Mouse (Mus musculus): ENCODE data around the gene Srebf2.

Srebf2 gene

DNA sequence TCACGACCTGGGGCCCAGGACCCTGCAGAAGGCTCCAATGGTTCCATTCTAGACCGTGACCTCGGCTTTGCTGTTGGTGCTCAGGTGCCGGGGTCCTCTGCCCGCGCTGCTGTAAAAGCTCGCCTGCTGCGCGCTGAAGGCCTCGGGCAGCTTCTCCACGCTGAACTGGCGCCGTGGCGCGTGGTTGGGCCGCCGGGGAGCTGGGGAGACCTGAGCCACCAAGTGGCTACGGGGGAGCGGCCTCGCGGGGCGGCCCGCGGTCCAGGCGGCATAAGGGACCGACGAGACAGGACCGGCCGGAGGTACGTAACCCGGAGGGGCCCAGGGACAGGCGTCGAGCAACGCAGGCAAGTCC lies 60.1 kb downstream of the Srebf2 start:
- no peak for DNase-seq (ENCODE audit: low spot score)

DNA sequence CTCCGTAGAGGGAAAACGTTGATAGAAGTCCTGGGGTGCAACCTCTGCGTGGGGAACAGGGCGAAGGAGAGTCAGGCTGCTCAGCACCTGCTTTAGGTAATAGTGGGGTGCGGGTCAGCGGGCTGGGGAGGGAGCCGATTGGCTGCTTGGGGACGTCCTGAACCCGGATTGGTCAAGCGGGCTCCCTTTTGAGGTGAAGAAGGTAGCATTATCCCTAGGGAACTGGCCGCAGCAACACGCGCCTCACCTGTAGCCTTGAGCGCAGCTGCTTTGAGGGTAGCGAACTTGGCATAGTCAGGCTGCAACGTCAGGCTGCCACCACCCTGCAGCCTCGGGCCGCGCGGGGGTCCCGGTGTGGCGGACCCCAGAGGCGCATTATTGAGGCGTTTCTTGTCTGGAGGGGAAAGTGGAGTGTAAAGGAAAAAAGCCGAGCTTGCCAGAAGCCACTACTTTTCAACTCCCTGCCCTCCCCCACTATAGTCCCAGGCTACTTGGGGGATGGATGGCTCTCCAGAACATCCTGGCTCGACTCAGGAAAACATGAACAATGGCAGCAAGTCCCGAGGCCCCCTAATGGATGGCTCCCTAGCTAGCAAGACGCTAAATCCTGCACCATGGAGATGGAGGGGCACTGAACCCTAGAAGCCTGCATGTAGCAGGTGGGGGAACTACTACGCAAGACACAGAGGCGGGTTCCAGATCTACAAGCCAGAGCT lies 60.7 kb downstream of the Srebf2 start:
- DNase-seq (ENCODE audit: low spot score): no peak

DNA sequence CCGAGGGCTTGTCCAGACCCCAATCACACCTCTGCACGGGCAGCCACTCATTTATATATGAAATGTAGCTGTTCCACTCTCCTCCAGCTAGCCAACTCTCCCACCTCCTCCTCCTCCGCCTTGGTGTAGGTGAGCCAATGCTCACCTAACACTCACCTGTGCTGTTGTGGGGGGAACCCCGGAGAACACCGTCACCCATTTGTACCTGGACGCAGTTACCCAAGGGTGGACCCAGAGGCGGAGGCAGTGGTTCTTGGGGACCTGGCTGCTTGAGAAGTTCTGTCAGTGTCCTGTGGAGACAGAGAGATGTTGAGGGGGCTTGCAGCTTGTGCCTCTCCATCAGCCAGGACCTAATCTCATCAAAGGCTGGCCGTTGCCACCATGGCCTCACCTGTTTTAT lies 61.3 kb downstream of the Srebf2 start:
- no peak for DNase-seq (ENCODE audit: low spot score)

DNA sequence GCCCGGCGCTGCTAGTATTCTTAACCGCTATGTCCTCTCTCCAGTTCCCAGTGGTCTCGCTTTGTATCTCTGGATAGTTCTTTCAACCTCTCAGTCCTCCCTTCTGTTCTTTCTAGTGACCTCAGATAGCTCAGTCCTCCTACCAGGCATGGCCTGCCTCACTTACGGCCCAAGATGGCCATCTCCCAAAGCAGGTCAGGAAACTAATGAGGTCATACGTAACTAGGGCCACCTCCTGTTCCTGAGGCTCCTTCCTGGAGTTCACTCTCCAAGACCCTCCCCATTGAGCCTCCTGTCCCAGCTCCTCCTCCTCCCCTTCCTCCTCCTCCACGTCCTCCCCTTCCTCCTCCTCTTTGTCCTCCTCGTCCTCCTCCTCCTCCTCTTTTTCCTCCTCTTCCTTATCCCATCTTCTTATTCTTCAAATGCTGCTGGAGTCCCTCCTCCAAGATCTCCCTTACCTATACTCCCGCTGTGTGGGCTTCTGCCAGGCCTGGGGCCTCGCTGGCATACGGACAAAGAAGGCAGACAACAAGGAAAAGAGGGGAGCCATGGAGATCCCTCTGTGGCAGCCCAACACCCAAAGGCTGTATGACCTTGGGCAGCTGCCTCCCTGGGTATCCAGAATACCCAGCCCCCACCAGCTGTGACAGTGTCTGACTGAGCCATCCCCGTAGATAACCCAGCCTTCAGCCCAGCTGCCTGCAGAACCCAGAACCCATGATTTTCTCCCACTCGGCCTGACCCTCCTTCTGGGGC lies 62.5 kb downstream of the Srebf2 start:
- no peak for DNase-seq (ENCODE audit: low spot score)

DNA sequence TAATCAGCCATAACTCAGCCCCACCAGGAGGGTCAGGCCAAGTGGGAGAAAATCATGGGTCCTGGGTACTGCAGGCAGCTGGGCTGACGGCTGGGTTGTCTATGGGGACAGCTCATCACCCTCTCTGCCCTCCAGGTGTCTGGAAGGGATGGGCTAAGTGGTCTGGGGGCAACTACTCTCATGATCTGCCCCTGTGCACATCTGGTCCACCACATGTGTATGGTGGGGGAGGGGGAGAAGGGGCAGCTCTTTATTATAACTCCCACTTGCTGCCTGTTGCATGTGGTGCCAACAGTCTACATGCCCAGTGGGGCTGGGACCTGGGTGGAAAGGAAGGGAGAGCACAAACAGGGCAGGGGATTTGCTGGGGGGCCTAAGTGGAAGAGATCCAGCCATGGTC lies 63.8 kb downstream of the Srebf2 start:
- no peak for DNase-seq (ENCODE audit: low spot score)

DNA sequence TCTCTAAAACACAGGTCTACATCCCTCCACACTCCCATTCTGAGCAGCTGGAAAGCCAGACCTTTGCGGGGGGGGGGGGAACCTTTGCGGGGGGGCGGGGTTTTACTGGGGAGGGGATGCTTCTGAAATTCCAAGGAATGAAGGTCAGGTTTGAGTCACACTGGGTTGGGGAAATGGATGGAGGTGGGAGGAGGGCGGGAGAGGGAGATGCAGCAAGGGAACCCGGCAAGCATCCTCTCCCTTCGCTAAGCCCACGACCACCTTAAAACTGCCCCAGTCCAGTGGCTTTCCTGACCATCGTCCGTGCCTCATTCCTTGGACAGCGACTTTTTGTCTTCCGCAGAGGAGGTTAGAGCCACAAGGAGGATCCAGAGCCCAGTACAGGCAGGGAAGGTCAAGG lies 64.3 kb downstream of the Srebf2 start:
- no peak for DNase-seq (ENCODE audit: low spot score)

DNA sequence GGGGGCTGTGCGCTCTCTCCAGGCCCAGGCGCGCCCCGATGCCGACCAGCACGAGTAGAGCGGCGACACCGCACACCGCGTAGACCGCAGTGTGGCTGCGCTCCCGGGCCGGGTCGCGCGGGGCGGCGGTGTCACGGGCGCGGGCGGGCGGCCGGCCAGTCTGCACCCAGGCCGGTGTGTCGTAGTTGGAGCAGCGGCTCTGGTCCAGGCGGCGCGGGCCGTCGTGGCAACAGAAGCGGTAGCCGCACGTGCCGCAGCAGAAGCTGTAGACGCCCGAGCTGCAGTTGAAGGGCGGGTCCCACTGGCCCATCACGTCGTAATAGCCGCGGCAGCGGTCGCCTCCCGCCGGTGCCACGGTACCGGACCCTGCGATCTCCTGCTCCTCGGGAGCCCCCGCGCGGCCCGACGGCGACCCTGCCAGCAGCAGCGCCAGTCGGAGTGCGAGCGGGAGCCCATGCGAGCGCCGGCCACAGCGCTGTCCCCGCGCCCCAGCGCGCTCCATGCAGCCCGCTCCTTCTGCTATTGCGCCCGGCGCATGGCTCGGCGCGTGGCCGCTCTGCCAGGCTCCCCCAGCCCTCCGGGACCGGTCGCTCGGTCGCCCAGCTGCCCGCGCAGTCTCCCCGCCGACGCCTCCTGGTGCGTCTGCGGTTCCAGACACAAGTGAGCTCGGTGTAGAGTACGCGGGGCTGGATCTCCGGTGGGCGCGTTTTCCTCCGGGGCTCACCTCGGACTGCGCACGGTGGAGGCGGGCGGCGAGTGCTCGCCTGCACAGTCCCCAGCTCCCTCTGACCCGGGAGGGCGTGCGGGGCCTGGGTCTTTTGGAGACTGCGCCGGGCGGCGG lies 65.2 kb downstream of the Srebf2 start:
- no peak for DNase-seq (ENCODE audit: low spot score)

DNA sequence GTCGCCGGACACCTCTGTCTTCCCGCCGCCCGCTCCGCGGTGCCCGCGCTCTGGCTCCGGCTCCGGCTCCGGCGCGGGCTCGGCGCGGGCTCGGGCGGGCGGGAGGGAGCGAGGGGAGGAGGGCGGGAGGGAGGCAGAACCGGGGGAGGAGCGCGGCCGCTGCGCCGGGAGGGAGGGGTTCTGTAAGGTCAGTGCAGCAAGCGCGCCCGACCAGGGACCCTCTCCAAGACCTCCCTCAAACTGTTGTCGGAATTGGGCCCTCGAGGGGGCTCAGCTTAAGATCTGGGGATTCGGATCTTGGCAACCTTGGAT lies 65.7 kb downstream of the Srebf2 start, which contains the start of gene Shisa8:
TSS of gene Shisa8 (minus strand) at position 64 of the 312 bp plus-strand sequence.
- DNase-seq (ENCODE audit: low spot score): peak; percentile 70

DNA sequence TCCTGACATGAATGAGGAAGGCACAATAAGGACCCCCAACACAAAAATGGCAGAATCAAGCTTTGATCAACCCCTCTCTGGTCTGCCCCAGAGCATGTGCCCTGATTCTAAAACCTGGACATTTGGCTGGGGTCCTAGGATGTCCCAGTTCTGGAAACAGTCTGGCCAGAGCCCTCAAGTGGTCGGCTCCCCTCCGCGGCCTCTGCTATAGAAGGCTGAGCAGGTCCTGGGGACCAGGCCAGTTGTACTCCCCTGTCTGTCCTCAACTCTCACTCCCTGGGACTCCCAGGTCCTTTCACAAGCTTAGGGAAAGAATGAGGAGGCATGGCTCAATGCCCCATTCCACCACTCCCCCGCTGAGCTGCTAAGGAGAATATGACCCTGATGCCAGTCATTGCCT lies 66.2 kb downstream of the Srebf2 start:
- peak; percentile 55 for DNase-seq (ENCODE audit: low spot score)

DNA sequence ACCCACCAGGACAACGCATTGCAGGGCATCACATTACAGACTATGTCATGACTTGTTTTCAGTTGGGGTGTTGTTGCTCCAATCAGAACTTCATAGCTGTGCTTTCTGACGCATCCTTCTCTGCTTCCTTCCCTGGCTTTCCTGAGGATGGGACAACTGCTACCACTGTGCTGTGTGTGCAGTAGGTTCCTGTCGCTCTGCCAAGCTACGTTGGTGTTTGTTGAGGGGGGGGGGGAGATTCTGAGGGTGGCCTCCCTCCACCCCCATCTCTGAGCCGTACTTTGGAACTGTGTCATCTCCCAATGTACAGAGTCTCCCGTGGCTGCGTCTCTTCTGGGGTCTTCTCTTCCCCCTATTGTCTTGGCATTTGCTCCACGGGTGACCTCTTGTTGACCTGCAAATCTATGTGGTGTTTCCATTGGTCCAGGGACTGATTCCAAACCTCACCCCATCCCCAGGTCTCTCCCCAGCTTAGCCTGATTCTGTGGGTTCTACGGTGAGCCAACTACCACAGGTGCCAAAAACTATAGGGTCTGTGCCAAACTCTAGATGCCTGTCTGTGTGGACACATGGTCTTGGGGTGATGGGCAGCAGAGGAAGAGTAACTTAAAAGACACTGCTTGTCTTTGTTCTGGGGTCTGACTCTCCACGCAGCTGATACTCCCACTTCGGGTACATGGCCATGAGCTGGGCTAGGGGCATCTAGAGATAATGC lies 68.5 kb downstream of the Srebf2 start:
- no peak for DNase-seq (ENCODE audit: low spot score)

DNA sequence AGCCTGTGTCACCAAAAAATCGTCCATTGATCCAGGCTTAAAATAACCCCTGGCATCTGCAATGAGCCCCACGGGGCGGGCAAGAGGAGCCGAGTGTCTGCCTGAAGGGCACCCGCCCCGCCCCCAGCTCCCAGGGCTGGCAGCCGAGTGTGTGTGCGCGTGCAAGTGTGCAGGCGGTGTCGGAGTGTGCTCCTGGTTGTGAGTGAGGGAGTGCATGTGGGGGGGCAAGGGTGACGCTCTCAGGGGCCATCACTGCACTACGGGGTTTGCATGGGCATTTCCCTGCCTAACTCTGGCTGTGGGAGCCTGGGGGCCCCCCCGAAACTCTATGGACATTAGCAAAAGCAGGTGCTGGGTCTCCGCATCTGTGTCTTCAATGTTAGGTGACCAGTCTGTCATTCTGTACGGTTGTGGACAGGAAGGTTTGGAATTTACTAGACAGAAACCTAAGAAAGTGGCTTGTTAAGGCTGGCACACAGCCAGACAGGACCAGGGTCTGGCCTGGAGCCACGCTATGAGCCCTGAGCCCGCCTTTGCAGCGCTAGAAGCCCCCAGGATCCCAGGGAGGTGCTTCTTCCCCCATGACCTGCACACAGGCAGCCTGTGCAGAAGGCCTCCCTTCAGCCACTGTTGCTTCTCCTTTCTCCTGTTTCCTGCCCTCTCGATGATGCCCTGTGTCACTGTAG lies 69.3 kb downstream of the Srebf2 start:
- DNase-seq (ENCODE audit: low spot score): no peak

DNA sequence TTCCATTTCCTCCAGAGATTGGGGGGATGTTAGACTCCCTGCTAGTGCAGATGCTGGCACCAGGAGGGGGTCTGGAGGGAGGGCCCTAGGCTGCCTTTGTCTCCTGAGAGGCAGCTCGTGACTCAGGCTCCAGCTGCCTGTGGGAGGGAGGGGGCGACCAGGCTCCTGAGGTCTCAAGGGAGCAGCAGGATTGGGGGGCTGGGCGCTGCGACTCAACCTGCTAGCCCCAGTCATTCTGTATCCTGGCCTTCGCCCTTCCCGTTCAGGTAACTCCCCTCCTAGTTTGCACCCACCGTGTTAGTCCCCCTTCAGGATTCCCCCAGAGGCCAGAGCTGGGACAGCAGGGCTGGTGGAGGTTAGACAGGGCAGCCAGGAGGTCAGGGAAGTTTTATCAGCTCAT lies 70.1 kb downstream of the Srebf2 start:
- DNase-seq (ENCODE audit: low spot score): no peak

DNA sequence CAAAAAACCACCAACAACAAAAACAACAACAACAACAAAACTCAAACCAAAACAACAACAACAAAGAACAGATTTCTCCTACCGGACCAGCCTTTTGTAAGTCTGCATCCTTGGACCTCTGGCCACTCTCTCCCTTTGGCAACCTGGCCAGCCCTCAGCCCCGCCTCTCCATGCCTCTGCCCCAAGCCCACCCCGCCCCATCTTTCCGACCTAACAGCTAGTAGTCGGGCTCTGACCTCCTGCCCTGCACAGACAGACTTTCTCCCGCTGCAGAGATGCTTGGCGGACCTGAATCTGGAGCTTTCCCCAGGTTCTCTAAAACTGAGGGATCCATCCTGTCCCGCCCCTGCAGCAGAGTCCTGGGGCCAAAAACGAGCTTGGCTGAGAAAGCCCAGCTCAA lies 71.0 kb downstream of the Srebf2 start:
- no peak for DNase-seq (ENCODE audit: low spot score)

DNA sequence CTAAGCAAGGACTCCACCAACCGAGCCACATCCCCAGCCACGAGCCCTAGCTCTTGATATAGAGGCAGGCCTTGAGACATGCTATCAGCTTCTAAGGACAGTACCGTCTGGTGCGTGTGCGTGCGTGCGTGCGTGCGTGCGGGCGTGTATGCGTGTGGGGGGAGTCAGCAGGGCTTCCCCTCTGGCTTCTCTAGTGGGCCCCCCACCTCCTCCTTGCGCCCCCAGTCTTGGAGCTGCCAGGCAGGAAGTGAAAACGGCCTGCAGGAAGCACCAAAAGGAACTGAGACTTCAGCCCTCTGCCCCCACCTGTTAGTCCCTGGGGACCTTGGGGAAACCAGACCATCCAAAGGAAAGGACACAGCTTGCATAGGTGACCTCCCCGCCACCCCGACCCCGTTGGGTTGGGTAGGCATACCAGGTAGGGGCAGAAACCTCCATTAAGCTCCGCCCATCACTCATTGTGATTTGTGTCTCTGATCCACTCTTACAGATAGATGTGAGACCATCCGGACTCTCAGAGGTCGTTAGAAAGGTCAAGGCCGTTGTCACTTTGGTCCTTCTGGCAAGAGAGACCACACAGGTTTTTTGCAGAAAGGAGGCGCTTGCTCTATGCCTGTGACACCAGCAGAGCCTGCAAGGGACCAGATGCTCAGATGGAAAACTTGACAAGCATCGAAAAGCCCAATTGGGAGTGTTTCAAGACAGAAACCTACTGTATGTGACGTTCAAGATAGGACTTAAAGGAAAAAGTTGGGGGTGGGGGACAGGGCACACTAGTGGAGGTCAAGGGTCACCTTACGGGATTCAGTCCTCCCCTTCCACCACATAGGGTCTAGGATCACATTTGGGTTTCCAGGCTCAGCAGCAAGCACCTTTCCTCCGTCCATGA lies 72.0 kb downstream of the Srebf2 start:
- DNase-seq (ENCODE audit: low spot score): no peak

DNA sequence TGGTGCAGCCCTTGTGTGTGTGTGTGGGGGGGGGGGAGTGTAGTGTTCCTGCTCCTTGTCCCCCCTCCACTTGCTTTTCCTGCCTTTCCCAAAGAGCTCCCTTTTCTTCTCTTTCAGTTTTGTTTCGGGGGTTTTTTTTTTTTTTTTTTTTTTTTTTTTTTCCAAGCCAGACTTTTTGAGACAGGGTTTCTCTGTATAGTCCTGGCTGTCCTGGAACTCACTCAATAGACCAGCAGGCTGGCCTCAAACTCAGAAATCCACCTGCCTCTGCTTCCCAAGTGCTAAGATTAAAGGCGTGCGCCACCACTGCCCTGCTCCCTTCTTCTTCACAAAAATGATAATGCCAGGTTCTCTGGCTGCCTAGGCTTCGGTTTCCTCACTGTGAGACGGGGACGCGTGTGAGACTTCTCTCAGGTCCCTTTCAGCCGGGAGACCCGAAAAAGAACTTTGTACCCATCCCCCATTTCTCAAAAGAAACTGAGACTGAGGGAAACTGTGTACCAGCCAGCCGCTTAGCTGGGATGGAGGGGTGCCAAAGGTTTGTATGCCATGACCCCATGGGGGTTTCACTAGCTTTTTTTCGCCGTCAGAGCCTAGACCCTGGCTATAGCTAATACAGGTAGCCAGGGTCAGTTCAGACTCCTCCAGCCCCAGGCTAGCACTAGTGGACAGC lies 73.2 kb downstream of the Srebf2 start:
- no peak for DNase-seq (ENCODE audit: low spot score)

DNA sequence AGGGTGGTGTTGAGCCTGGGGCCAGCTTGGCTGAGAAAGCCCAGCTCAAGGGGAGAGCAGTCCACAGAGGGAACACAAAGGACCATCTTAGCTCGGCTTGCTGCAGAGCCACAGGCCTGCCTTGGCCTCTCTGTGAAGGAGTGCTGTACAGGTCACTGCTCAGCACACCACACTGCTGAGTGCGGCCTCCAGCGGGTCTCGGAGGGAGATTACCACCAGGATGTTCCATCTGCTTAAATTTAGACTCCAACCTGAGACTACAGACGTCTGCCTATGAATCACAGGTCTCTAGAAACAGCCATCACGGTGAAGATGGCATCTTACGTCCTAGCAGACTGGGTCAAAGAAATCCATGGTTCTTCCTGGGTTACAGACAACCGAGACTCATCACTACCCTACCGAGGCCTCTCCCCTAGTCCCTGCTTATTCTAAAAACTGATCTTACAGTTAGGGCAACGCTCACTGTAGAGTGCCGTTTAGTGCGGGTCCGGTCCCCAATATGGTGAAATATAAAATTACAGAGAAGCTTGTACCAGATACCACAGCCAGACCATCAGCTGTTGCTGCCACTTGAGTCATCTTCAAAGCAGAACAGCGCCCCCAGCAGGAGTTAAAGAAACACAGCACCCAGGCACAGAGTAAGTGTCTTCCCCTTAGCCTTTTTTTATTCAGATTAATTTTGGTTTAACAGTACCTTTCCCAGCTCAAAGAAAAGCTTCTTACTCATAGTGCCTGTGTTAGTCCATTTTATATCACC lies 74.3 kb downstream of the Srebf2 start:
- no peak for DNase-seq (ENCODE audit: low spot score)

DNA sequence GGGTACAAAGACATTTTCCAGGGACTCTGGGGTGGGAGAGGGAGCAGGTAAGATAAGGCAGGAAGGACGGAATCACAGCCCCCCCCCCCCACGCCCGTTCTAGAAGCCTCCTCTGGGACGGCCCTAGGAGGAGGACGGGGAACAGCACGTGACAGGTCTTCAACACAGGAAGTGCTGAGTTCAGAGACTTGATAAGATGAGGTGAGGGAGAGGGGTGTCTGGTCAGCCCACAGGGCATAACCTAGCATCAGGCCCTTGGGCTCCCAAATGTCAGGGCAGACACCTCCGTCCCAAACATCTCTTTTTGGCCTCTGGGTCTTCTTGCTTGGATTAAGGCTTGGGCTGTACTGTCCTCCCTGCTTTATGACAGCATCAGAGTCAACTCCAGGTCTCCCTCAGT lies 76.3 kb downstream of the Srebf2 start:
- DNase-seq (ENCODE audit: low spot score): no peak

DNA sequence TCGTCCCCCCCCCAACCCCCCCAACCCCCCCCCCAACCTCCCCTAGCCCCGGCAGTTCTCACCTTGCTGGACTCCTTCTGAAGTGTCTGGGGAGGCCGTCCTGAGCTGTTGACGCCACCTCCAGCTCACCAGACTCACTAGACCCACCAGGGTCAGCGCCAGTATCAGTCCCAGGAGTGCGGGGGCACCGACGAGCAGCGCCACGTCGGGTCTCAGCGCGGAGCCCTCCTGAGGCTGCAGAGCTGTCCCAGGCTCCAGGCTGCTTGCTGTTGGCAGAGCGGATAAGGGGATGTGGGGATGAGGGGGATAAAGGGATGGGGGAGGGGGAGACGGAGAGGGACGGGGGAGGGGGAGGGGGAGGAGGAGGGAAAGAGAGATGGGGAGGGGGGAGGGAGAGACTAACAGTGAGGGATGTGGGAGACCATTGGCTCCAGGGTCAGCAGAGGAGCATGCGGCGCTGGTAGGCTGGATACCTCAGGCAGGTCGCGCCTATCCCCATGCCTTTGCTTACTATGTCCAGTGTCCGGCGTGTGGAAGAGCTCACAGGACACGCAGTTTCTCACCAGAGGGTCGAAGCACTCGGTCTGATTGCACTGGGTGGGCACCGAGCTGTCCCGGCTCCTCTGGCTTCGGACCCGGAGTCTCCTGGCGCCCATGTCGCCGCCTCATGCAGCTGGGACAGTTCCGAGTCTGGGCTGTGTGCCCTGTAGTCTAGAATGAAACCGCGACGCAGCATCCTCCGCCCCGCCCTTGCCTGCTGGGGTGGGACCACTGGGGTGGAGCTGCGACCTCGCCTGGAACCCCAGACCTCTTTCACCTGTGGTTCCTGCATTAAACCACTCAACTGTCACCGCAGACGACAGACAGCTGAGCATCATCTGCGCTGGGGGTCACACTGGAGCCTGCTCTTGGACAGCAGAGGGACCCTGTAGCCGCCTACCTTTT lies 76.9 kb downstream of the Srebf2 start, which contains the start of gene Tnfrsf13c:
TSS of gene Tnfrsf13c (minus strand) at position 713 of the 945 bp plus-strand sequence.
- DNase-seq (ENCODE audit: low spot score): no peak
